Mouse (Mus musculus) spleen, postnatal 4 days (tissue): ENCODE results near the gene Irgc1.

Source experiments
- DNase-seq, 2 experiments: peaks; one replicate each; pipeline ENCODE4 v3.0.0; 2022; ENCODE audit warnings: low spot score in 2 of 2

The Irgc1 gene

GRCm38 (mm10) chr7:24437981-24438380 lies 14.1 kb downstream of the Irgc1 start:
- DNase-seq: no peak

GRCm38 (mm10) chr7:24435305-24435704 lies 16.8 kb downstream of the Irgc1 start:
- DNase-seq: no peak

DNA sequence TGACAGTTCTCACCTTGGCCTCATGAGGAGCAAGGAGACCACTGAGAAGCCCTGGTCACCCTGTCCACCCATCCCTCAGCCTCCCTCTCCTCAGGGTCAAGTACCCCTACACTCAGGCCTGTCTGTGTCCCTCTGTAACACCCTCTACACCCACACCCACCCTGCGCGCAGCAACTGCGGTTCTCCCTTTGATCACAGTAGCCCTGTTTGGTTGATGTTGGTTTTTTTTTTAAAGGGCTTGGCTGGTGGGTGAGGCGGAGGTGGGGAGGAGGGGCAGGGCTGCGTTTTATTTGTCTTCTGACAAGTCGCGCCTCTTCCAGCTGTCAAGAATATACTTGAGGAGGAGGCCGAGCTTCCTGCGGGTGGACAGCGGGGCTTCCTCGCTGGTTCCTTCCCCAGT lies 20.4 kb downstream of the Irgc1 start:
- no peak for DNase-seq

- no peak for DNase-seq
Observed at GRCm38 (mm10) chr7:24430551-24431345, 21.3 kb downstream of the Irgc1 start.

- no peak for DNase-seq
Observed at GRCm38 (mm10) chr7:24429413-24430112, 22.5 kb downstream of the Irgc1 start.

- no peak for DNase-seq
Observed at GRCm38 (mm10) chr7:24428725-24429124, 23.4 kb downstream of the Irgc1 start.

- no peak for DNase-seq
Observed at GRCm38 (mm10) chr7:24427168-24427567, 24.9 kb downstream of the Irgc1 start.

GRCm38 (mm10) chr7:24425919-24426318 lies 26.2 kb downstream of the Irgc1 start:
- no peak for DNase-seq

- DNase-seq: no peak
Observed at GRCm38 (mm10) chr7:24423956-24424732, 28.0 kb downstream of the Irgc1 start.

- DNase-seq: no peak
Observed at GRCm38 (mm10) chr7:24423107-24423763, 28.9 kb downstream of the Irgc1 start.

GRCm38 (mm10) chr7:24422251-24422650 lies 29.8 kb downstream of the Irgc1 start:
- DNase-seq: no peak

GRCm38 (mm10) chr7:24421648-24422047 lies 30.4 kb downstream of the Irgc1 start:
- DNase-seq: no peak

- DNase-seq: no peak
Observed at GRCm38 (mm10) chr7:24419579-24419978, 32.5 kb downstream of the Irgc1 start.

- DNase-seq: no peak
Observed at GRCm38 (mm10) chr7:24415261-24415660, 36.8 kb downstream of the Irgc1 start.

DNA sequence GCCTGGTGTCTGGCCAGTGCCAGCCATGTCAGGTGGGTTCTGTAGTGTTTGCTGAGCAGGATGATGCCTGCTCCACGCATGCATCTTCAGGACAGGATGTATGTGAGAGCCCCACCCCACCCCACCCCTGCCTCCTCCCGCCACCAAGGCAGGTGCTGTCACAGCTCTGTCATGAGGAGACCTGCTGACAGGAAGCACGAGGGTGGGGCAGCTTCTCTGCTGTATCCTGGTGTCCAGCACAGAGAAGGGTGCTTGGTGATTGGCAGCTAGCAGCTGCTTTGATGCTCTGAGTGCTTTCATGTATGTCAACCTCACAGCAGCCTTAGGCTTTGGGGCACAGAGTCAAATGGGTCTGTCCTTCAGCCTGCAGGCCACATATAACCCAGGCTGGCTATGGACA lies 38.5 kb downstream of the Irgc1 start:
- DNase-seq: no peak

- DNase-seq: no peak
Observed at GRCm38 (mm10) chr7:24410831-24411230, 41.3 kb downstream of the Irgc1 start.

DNA sequence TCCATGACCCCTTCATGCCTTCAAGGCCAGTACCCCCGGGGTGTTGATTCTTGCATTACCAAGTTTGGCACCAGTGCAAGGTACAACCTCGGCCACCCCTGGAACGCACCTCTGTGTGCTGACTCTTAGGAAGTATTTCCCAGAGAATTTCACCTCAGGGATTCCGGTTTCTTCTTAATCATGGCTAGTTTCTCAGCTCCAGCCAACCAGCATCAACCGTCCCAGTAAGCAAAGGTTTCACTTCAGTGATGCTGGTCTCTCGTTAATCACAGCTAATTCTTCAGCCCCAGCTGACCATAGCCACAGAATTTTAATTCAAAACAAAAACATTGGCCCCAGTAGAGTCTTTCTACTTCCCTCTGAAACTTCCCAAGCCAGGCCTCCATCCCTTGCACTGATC lies 42.0 kb downstream of the Irgc1 start:
- DNase-seq: no peak

GRCm38 (mm10) chr7:24408186-24408585 lies 43.9 kb downstream of the Irgc1 start:
- no peak for DNase-seq

- DNase-seq: peak; percentile 76 to 87
Observed at GRCm38 (mm10) chr7:24406528-24407344, 45.4 kb downstream of the Irgc1 start.

GRCm38 (mm10) chr7:24405649-24406048 lies 46.4 kb downstream of the Irgc1 start:
- no peak for DNase-seq

- DNase-seq: no peak
Observed at GRCm38 (mm10) chr7:24402851-24403250, 49.2 kb downstream of the Irgc1 start.
